Comparison of ENCODE assay signal across 9 mouse cellular contexts in genomic region chr2:31165529-31165928, GRCm38 (mm10). TPM values are rescaled to one million over a fixed set of nuclear protein-coding genes. Genes with fewer than 3 reads are reported as not detected.
DNase-seq lines count a peak whose midpoint lies in the region; ATAC-seq lines count a peak whose summit lies in the region.
"Had no signal": no experiment of that assay in that cellular context is flagged by ENCODE, and none has a peak within 500 bp of the region (broad histone marks: within the 10 kb centered on the region; RNA-seq: fewer than 3 reads in every experiment).

No protein-coding gene starts in this region.

- H3K36me3 ChIP-seq in heart, embryonic 10.5 days, result peaks cover 38% of the 10 kb centered on the region
- peaks cover 42% of the 10 kb centered on the region for H3K36me3 ChIP-seq in limb, embryonic 12.5 days

- H3K9me3 ChIP-seq in heart, embryonic 10.5 days, result no peaks in the 10 kb centered on the region
- no peaks in the 10 kb centered on the region for H3K9me3 ChIP-seq in limb, embryonic 12.5 days

- H3K4me2 ChIP-seq in limb, embryonic 12.5 days, result no peak overlapping the region

- peak overlapping the region; percentile 87 for H3K27ac ChIP-seq in heart, embryonic 10.5 days
- peak overlapping the region; percentile 30; the same call in 1 of the 2 replicates for H3K27ac ChIP-seq in limb, embryonic 12.5 days

- intact Hi-C loops in heart, postnatal 25 days (cut with DNase I), result no loop called here

- no peak overlapping the region for H3K9ac ChIP-seq in limb, embryonic 12.5 days (replicated peaks)

- peak overlapping the region; percentile 34 for H3K4me3 ChIP-seq in heart, embryonic 10.5 days
- no peak overlapping the region for H3K4me3 ChIP-seq in limb, embryonic 12.5 days (replicated peaks)

- WGBS in heart, embryonic 10.5 days, result 13% methylated on average over 4 of the region's 4 CpGs
- WGBS in limb, embryonic 12.5 days, result 77% methylated on average over 4 of the region's 4 CpGs

- no peak for ATAC-seq in limb, embryonic 12.5 days (ENCODE audit: insufficient number of reproducible peaks, insufficient read depth, low FRiP score, low TSS enrichment, low read depth)

- H3K27me3 ChIP-seq in heart, embryonic 10.5 days (ENCODE audit: insufficient read depth, poor library complexity, severe bottlenecking), result no peaks in the 10 kb centered on the region
- H3K27me3 ChIP-seq in limb, embryonic 12.5 days, result no peaks in the 10 kb centered on the region

- DNase-seq in heart, embryonic 10.5 days (ENCODE audit: low spot score), result peak; percentile 78
- no peak for DNase-seq in heart, postnatal 25 days (ENCODE audit: low spot score)
- DNase-seq in spleen, adult 18-20 months, result peak; percentile 17 to 32
- DNase-seq in spleen, postnatal 10 days (ENCODE audit: low spot score in 2 of 2), result no peak
- DNase-seq in thymus, postnatal 4 days, result no peak
- DNase-seq in gastrocnemius, adult 8-10 months (ENCODE audit: low spot score in 2 of 2), result no peak
- no peak for DNase-seq in retina, embryonic 14.5 days (ENCODE audit: low spot score)
- DNase-seq: thymus, adult 18-20 months had no signal

- peaks cover 37% of the 10 kb centered on the region for H3K4me1 ChIP-seq in heart, embryonic 10.5 days
- peaks cover 15% of the 10 kb centered on the region for H3K4me1 ChIP-seq in limb, embryonic 12.5 days (replicated peaks)

RNA-seq across cellular contexts. Expression of gene Gpr107, which starts 13.4 kb away (rescaled TPM):
- polyA plus RNA-seq in heart, embryonic 10.5 days (2016; fragmentation: Nextera tagmentation; extraction: Ambion mirVana), result 35.9 and 37.4 TPM in 2 replicates
- total RNA-seq in heart, postnatal 25 days (2021), result 10 to 100 TPM; 33.1 to 35.1 TPM
- 36.4 and 38.9 TPM in 2 replicates for polyA plus RNA-seq in limb, embryonic 12.5 days (2016; fragmentation: Nextera tagmentation; extraction: Ambion mirVana)
- 10 to 100 TPM; 23.1 to 26.2 (median 24.2) TPM for total RNA-seq in gastrocnemius, adult 8-10 months (2022)

RNA-seq across cellular contexts. Expression of gene Fnbp1, which starts 23.7 kb away (rescaled TPM):
- polyA plus RNA-seq in heart, embryonic 10.5 days (2016; fragmentation: Nextera tagmentation; extraction: Ambion mirVana), result 17.7 and 21.6 TPM in 2 replicates
- total RNA-seq in heart, postnatal 25 days (2021), result 10 to 100 TPM; 50.0 to 53.4 TPM
- polyA plus RNA-seq in limb, embryonic 12.5 days (2016; fragmentation: Nextera tagmentation; extraction: Ambion mirVana), result 15.3 and 19.8 TPM in 2 replicates
- 1 to 10 TPM; 4.1 to 10.0 (median 7.6) TPM for total RNA-seq in gastrocnemius, adult 8-10 months (2022)

Comparison
In these comparisons a context has a peak if more than half of its experiments do, and no peak if none do; other contexts are left out.
1. DNase-seq: peak in heart, embryonic 10.5 days (single experiment) and spleen, adult 18-20 months (2 of 2); none in heart, postnatal 25 days (single experiment), spleen, postnatal 10 days (0 of 2), thymus, postnatal 4 days (single experiment), gastrocnemius, adult 8-10 months (0 of 2) and retina, embryonic 14.5 days (single experiment).
2. RNA of gene Fnbp1, which starts 23.7 kb away (total RNA-seq): 50.0 to 53.4 TPM in heart, postnatal 25 days; 4.1 to 10.0 TPM in gastrocnemius, adult 8-10 months; every median in the first group is over 4 times any median in the second.